Mouse (Mus musculus) kidney, adult 2 months (tissue): ENCODE results near the gene Swap70.

Experiments
- CTCF ChIP-seq: fragments of 200-500 bp; conservative IDR thresholded peaks from 2 replicates; pipeline ENCODE4 v1.5.1; 2011; ENCODE audit warnings: low read depth, mild to moderate bottlenecking, control low read depth, low read length, moderate library complexity, mixed read lengths; ENCODE audit not compliant: insufficient read depth, insufficient read length
- POLR2A ChIP-seq: fragments of 200-500 bp; IDR thresholded peaks from one replicate; pipeline ENCODE4 v1.6.1; 2011; ENCODE audit warnings: low read depth, low read length, control low read depth

- TF ChIP-seq CTCF, result no peak
- TF ChIP-seq POLR2A, result no peak
Observed at GRCm38 (mm10) chr7:110314401-110314890, 92.9 kb downstream of the Swap70 start.
